Mouse (Mus musculus): ENCODE results near the gene Npepl1. TPM values are rescaled to one million over a fixed set of nuclear protein-coding genes. Genes with fewer than 3 reads are reported as not detected.

Npepl1 gene
- total RNA-seq, 1 experiment from 2014 or later: 65.4 TPM

Other genes with a start within 250 kb of the Npepl1 start
- gene Stx16, start 34.0 kb upstream of the Npepl1 start, total RNA-seq (2021): 33.8 and 37.5 TPM in 2 replicates
- gene Gnas, start 174.0 kb downstream of the Npepl1 start, total RNA-seq (2021): 4,967 and 5,329 TPM in 2 replicates
- gene Gm20721, start 236.4 kb downstream of the Npepl1 start, total RNA-seq (2021): 4.6 and 5.4 TPM in 2 replicates